Mouse (Mus musculus): ENCODE measurements around the gene Mlf1. TPM values are rescaled to one million over a fixed set of nuclear protein-coding genes. Genes with fewer than 3 reads are reported as not detected.

Gene Mlf1
- total RNA-seq, 2 experiments from 2014 or later = 12.6 to 16.4 TPM

DNA sequence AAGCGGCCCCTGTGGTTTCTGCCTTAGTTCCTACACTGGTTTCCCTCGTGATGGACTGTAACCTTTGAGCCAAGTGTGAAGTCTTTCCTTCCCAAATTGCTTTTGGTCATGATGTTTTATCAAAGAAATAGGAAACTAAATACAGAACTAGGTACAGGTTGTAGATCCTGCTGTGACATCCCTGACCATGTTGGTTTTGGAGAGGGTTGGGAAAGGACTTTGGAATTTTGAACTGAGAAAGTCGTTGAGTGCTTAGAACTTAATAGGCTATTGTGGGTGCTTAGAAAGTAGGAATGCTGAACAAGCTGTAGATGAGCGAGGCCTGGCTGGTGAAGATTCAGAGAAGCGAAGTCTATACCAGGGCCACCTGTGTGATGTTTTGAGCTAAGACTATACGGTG is 60.1 kb downstream of the Mlf1 start:
- no peak for DNase-seq (ENCODE audit: low spot score in 2 of 2)

DNA sequence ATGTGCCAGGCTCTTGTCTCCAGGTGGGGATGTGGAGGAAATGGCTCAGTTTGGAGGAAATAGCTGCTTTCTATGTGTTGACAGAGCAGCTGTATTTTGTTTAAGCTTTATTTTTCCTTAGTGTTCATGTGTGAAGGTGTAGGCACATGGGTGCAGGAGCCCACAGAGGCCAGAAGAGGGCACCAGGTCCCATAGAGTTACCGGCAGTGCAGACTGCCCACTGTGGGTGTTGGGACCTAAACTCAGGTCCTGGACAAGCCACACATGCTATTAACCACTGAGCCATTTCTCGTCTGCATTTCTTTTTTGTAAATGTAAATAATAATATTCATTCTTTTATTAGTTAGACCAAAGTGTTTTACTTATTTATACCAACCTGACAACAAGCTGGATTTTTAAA is 73.2 kb downstream of the Mlf1 start:
- DNase-seq (ENCODE audit: low spot score in 2 of 2) = no peak

Other genes with a start within 250 kb of the Mlf1 start
- not detected for gene Gm17402, start 1.1 kb downstream of the Mlf1 start, total RNA-seq (2021)
- 10 to 100 TPM; 79.5 to 82.8 TPM for gene Gfm1, start 56.0 kb downstream of the Mlf1 start, total RNA-seq (2021)
- gene Lxn, start 89.8 kb downstream of the Mlf1 start, total RNA-seq (2021) = 10 to 100 TPM; 29.1 to 39.4 TPM
- gene Rarres1, start 141.4 kb downstream of the Mlf1 start, total RNA-seq (2021) = 1 to 10 TPM in 1 of 2 experiments, under 1 TPM in 1; 0.81 to 1.3 TPM
- 10 to 100 TPM; 71.4 to 80.2 TPM for gene Mfsd1, start 208.6 kb downstream of the Mlf1 start, total RNA-seq (2021)

All from adrenal gland, postnatal 4 days (tissue).